Mouse (Mus musculus) liver, postnatal 0 days (tissue): ENCODE results near the gene Coro2a. TPM values are rescaled to one million over a fixed set of nuclear protein-coding genes. Genes with fewer than 3 reads are reported as not detected.
A peak's percentile ranks its signal among the peaks of the same experiment; 100 is the strongest.

Source experiments
- ATAC-seq: fragments of 200-750 bp; cut with Nextera tagmentation; 2 replicates; pipeline ENCODE4 v1.8.0; 2017; ENCODE audit warnings: mild to moderate bottlenecking, moderate library complexity
- DNase-seq: peaks from one replicate; pipeline ENCODE4 v3.0.0-alpha.2; 2016
- H3K27ac ChIP-seq: fragments of 300-500 bp; sonication (generic); 2 replicates; pipeline ENCODE4 v1.5.1; 2014; ENCODE audit warnings: antibody characterized with exemption, moderate library complexity, mild to moderate bottlenecking, low read depth
- H3K27me3 ChIP-seq: fragments of 300-500 bp; sonication (generic); 2 replicates; pipeline ENCODE4 v1.6.1; 2014; ENCODE audit warnings: low read length, control low read depth, mixed read lengths; ENCODE audit not compliant: insufficient read depth
- H3K36me3 ChIP-seq: fragments of 300-500 bp; sonication (generic); replicated peaks from 2 replicates; pipeline ENCODE4 v1.6.1; 2014; ENCODE audit warnings: mild to moderate bottlenecking, control low read depth, low read length, moderate library complexity, mixed read lengths; ENCODE audit not compliant: insufficient read depth
- H3K4me1 ChIP-seq: fragments of 300-500 bp; sonication (generic); 2 replicates; pipeline ENCODE4 v1.6.1; 2014; ENCODE audit warnings: antibody characterized with exemption, mild to moderate bottlenecking, control low read depth; ENCODE audit not compliant: insufficient read depth
- H3K4me2 ChIP-seq: fragments of 300-500 bp; sonication (generic); 2 replicates; pipeline ENCODE4 v1.6.1; 2014; ENCODE audit warnings: low read depth, mild to moderate bottlenecking, low read length, moderate library complexity, mixed read lengths
- H3K4me3 ChIP-seq: fragments of 300-500 bp; sonication (generic); 2 replicates; pipeline ENCODE4 v1.5.1; 2014; ENCODE audit warnings: low read depth, low read length
- H3K9ac ChIP-seq: fragments of 300-500 bp; sonication (generic); replicated peaks from 2 replicates; pipeline ENCODE4 v1.6.1; 2014; ENCODE audit warnings: mild to moderate bottlenecking, moderate library complexity
- H3K9me3 ChIP-seq: fragments of 300-500 bp; sonication (generic); 2 replicates; pipeline ENCODE4 v1.6.1; 2016; ENCODE audit warnings: mild to moderate bottlenecking, control low read depth, low read length, mixed read lengths
- CTCF ChIP-seq: sonication (generic); IDR thresholded peaks from 2 replicates; pipeline ENCODE4 v1.5.1; 2016; ENCODE audit warnings: antibody characterized with exemption, low read depth
- EP300 ChIP-seq: IDR thresholded peaks from 2 replicates; pipeline ENCODE4 v1.6.1; 2016; ENCODE audit warnings: antibody characterized with exemption, low read depth, mild to moderate bottlenecking
- WGBS: fragments of 180-500 bp; shearing (Covaris S2); extraction: QIAGEN DNeasy Blood & Tissue Kit; methylation state at CpG from one replicate; pipeline ENCODE4 v1.1.7; 2014; ENCODE audit not compliant: insufficient replicate concordance; 5-methylcytosine and 5-hydroxymethylcytosine counted together
- polyA plus RNA-seq: library from polyadenylated mRNA; unstranded; fragments of >200 nt; fragmentation: Nextera tagmentation; extraction: Ambion mirVana; gene quantifications from 2 replicates; pipeline ENCODE4 v1.2.1, GENCODE M21; 2015

The Coro2a gene
- polyA plus RNA-seq, 1 experiment from 2014 or later, result 2.2 TPM

DNA sequence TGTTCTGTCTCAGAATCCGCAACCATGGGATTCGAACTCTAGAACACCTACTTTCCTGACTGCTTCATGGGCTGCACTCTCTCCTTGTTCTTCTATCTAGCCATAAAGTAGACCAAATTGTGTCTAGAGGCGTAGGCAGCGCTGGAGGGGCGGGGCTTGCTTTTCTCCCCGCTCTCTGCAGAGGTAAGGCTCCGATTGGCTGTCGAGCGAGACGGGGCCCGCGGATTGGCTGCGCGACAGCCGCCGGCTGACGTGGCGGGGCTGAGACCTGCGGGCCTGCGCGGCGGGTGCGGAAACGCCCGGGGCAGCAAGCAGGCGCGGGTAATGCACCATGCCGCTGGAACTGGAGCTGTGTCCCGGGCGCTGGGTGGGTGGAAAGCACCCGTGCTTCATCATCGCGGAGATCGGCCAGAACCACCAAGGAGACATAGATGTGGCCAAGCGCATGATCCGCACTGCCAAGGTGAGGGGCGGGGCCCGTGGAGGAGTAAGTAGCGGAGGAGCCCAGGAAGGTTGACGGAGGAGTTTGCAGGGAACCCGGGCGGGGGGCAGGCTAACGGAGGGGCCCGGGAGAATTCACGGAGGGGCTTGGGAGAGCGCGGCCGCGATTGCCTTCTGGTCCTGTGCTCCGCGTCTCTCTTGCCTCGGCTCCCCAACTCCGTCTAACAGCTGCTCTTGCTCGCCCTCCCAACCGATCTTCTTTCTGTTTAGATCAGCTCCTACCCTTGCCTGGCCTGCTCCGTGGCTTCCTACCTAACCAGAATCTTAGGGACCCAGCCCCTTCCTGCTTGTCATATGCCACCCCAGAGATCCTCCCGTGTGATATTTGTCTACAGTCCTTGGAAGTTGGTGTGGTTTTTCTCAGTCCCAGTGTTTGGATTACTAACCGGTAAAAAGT is 112.7 kb downstream of the Coro2a start, which contains the start of gene Nans:
Nans (plus strand) TSS at position 221 of the 898 bp plus-strand sequence.
- H3K4me3 ChIP-seq, result peak within 1 kb of the TSS; percentile 90
- peak within 1 kb of the TSS; percentile 88 for H3K9ac ChIP-seq
- H3K4me2 ChIP-seq, result peak within 1 kb of the TSS; percentile 95
- DNase-seq (peak; percentile 96), ATAC-seq (peak; percentile 98)
- peaks cover 26% of the 10 kb centered on the region for H3K4me1 ChIP-seq
- WGBS, result 1% methylated on average over 56 of the region's 58 CpGs
- H3K27ac ChIP-seq, result peak within 1 kb of the TSS; percentile 66
- H3K36me3 ChIP-seq, result peaks cover 19% of the 10 kb centered on the region
- H3K27me3 ChIP-seq, result no peaks in the 10 kb centered on the region
- H3K9me3 ChIP-seq, result no peaks in the 10 kb centered on the region
- TF ChIP-seq CTCF (no peak), EP300 (no peak)

DNA sequence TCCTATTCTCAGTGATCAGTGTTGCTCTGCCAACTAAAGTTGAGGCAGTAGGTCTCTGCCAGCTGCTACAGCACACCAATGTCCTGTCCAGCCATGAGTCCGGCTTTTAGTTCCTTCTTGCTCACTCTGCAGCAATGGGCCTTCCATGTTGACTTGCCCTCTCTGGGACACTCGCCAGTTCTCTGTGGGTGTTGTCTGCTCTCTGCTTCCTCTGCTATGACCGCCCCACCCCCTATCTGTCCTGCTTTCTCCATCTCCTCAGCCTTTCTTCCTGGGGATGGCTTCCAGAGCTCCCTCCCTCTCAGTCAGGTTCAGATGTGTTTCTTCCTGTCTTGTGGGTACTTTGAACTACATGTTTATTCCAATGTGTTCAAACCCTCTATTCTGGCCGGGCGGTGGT is 114.7 kb downstream of the Coro2a start:
- 76% methylated on average over 5 of the region's 5 CpGs for WGBS
- Histone ChIP-seq H3K9me3 (no peaks in the 10 kb centered on the region), H3K27ac (no peak overlapping the region), H3K4me1 (peaks cover 26% of the 10 kb centered on the region), H3K4me2 (no peak overlapping the region), H3K9ac (no peak overlapping the region), H3K4me3 (no peak overlapping the region), H3K27me3 (no peaks in the 10 kb centered on the region), H3K36me3 (0 out of 2 replicates have a peak, but pooled peaks cover 2% of the 10 kb centered on the region)
- no peak for TF ChIP-seq CTCF
- TF ChIP-seq EP300, result no peak
- DNase-seq (peak; percentile 38), ATAC-seq (no peak)

Other genes starting within 250 kb of the Coro2a start
- gene Trmo, start 212.8 kb downstream of the Coro2a start, polyA plus RNA-seq, result 4.2 and 6.1 TPM in 2 replicates
- gene Hemgn, start 188.7 kb downstream of the Coro2a start, polyA plus RNA-seq, result 117 and 135 TPM in 2 replicates
- 184 and 188 TPM in 2 replicates for gene Anp32b, start 151.3 kb downstream of the Coro2a start, polyA plus RNA-seq
- 23.8 and 25.0 TPM in 2 replicates for gene Nans, start 113.0 kb downstream of the Coro2a start, polyA plus RNA-seq
- gene Trim14, start 66.1 kb downstream of the Coro2a start, polyA plus RNA-seq, result 14.1 and 16.2 TPM in 2 replicates
- gene Tbc1d2, start 48.0 kb upstream of the Coro2a start, polyA plus RNA-seq, result 0.75 and 0.83 TPM in 2 replicates